Mouse (Mus musculus) ES-E14 (cell line): ENCODE measurements around the gene Acvr1b.

Source experiments
- CHD2 ChIP-seq: IDR thresholded peaks from 2 replicates; pipeline ENCODE4 v1.6.1; 2014; ENCODE audit warnings: mild to moderate bottlenecking, low read depth, low read length, inconsistent platforms
- HCFC1 ChIP-seq: IDR thresholded peaks from 2 replicates; pipeline ENCODE4 v1.6.1; 2012; ENCODE audit warnings: low read length, inconsistent platforms, borderline replicate concordance; ENCODE audit not compliant: insufficient read depth
- MAFK ChIP-seq: IDR thresholded peaks from 2 replicates; pipeline ENCODE4 v1.6.1; 2014; ENCODE audit warnings: mild to moderate bottlenecking, low read depth, low read length, inconsistent platforms; ENCODE audit not compliant: insufficient read depth
- ZC3H11A ChIP-seq: IDR thresholded peaks from 2 replicates; pipeline ENCODE4 v1.6.1; 2012; ENCODE audit warnings: low read depth, mild to moderate bottlenecking, inconsistent platforms, low read length, borderline replicate concordance
- ZNF384 ChIP-seq: IDR thresholded peaks from 2 replicates; pipeline ENCODE4 v1.6.1; 2012; ENCODE audit warnings: low read depth, low read length, inconsistent platforms

GRCm38 (mm10) chr15:101165658-101166437, 8.0 kb upstream of the Acvr1b start:
- TF ChIP-seq MAFK (no peak), CHD2 (no peak), ZC3H11A (no peak), ZNF384 (no peak), HCFC1 (no peak)
